Mouse (Mus musculus) testis, adult 2 months (tissue): ENCODE measurements around the gene Kndc1. TPM values are rescaled to one million over a fixed set of nuclear protein-coding genes. Genes with fewer than 3 reads are reported as not detected.

Experiments used
- H3K27ac ChIP-seq: fragments of 200-500 bp; 2 replicates; pipeline ENCODE4 v1.5.1; 2012; ENCODE audit warnings: low read depth, low read length; ENCODE audit not compliant: control insufficient read depth, insufficient read depth
- H3K27me3 ChIP-seq: fragments of 200-500 bp; 2 replicates; pipeline ENCODE4 v1.6.1; 2012; ENCODE audit warnings: mild to moderate bottlenecking, low read length, moderate library complexity; ENCODE audit not compliant: control insufficient read depth, insufficient read depth
- H3K36me3 ChIP-seq: fragments of 200-500 bp; 2 replicates; pipeline ENCODE4 v1.6.1; 2012; ENCODE audit warnings: mild to moderate bottlenecking, low read length; ENCODE audit not compliant: control insufficient read depth, insufficient read depth
- H3K4me1 ChIP-seq: fragments of 200-500 bp; 2 replicates; pipeline ENCODE4 v1.6.1; 2012; ENCODE audit warnings: low read length; ENCODE audit not compliant: control insufficient read depth, insufficient read depth
- H3K4me3 ChIP-seq: fragments of 200-500 bp; 2 replicates; pipeline ENCODE4 v1.5.1; 2012; ENCODE audit warnings: low read depth, mild to moderate bottlenecking, low read length, moderate library complexity, mixed read lengths; ENCODE audit not compliant: control insufficient read depth
- CTCF ChIP-seq: fragments of 200-500 bp; IDR thresholded peaks from 2 replicates; pipeline ENCODE4 v1.5.1; 2012; ENCODE audit warnings: low read depth, mild to moderate bottlenecking, inconsistent platforms, low read length, moderate library complexity; ENCODE audit not compliant: control insufficient read depth, insufficient read depth, insufficient replicate concordance
- POLR2A ChIP-seq: fragments of 200-500 bp; IDR thresholded peaks from 2 replicates; pipeline ENCODE4 v1.6.1; 2012; ENCODE audit warnings: low read depth, mild to moderate bottlenecking, inconsistent platforms, low read length, moderate library complexity; ENCODE audit not compliant: control insufficient read depth
- polyA plus RNA-seq: library from polyadenylated mRNA; depleted of rRNA; stranded (reverse); fragments of >200 nt; gene quantifications from 2 replicates; pipeline ENCODE4 v1.2.3, GENCODE M21; 2012; rRNA removed

Kndc1 gene
- 3.6 and 3.9 TPM in 2 replicates for polyA plus RNA-seq

DNA sequence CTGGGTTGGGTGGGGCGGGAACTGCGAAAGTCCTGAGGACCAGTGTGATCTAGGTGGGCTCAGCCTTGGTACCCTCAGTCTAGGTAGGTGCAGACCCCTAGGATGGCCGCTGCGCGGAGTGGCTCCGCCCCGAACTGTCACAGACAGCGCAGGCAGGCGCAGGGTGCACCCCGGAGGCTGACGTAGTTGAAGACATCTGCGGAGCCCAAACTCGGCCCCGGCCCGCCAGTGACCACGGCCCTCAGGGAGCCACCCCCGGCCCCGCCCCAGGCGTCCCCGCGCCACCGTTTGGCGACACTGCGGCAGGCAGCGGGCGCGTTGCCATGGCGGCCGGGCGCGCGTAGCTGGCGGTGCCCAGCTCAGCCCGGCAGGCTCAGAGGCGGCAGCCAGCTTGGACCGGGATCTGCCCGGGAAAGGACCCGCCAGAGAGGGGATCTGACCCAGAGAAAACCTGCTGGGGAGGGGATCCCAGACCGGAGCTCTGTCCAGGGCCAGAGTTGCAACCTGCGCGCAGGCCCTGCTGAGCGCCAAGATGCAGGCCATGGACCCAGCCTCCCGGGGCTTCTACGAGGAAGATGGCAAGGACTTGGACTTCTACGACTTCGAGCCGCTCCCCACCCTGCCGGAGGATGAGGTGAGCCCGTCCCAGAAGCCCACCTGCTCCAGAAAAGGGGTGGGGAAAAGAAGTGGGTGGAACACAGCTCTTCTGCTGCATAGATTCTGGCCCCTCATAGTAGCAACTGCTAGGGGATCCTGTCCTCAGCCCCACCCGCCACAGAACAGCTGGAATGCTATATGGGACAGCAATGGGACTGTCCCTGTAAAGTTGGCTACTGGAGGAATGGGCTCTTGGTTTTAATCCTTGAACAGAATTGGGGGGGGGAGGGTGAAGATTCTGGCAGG lies at the start of gene Kndc1:
Gene Kndc1 (plus strand): TSS at position 42 of the 903 bp plus-strand sequence.
- no peak within 1 kb of the TSS for H3K27ac ChIP-seq
- H3K36me3 ChIP-seq, result no peaks in the 10 kb centered on the region
- H3K4me3 ChIP-seq, result peak within 1 kb of the TSS; percentile 33; the same call in 1 of the 2 replicates
- peaks cover 4% of the 10 kb centered on the region; the same call in 1 of the 2 replicates for H3K4me1 ChIP-seq
- H3K27me3 ChIP-seq, result no peaks in the 10 kb centered on the region
- TF ChIP-seq POLR2A, result no peak
- TF ChIP-seq CTCF, result no peak

DNA sequence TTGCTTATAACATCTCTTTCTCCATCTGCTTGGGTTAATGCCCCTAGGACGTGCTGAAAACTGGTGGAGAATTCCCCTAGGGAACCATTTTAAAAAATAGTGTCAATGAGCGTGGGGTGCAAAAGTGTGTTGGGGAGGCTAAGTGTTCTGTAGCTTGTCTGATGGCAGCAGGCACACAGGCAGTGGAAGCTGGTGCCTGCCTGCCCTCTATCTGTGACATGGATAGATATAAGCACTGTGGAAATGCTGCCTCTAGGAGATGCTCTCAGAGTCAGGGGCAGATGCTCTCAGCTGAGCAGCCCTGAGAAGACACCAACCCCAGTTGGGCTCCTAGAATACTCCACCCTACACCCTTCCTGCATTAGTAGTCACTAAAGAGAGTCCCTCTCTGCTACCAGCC lies 49.4 kb upstream of the Kndc1 start:
- no peak overlapping the region for H3K27ac ChIP-seq
- no peak overlapping the region for H3K4me3 ChIP-seq
- no peaks in the 10 kb centered on the region for H3K27me3 ChIP-seq
- 0 out of 2 replicates have a peak, but pooled peaks cover 2% of the 10 kb centered on the region for H3K4me1 ChIP-seq
- no peak for TF ChIP-seq CTCF
- TF ChIP-seq POLR2A, result no peak
- no peaks in the 10 kb centered on the region for H3K36me3 ChIP-seq

DNA sequence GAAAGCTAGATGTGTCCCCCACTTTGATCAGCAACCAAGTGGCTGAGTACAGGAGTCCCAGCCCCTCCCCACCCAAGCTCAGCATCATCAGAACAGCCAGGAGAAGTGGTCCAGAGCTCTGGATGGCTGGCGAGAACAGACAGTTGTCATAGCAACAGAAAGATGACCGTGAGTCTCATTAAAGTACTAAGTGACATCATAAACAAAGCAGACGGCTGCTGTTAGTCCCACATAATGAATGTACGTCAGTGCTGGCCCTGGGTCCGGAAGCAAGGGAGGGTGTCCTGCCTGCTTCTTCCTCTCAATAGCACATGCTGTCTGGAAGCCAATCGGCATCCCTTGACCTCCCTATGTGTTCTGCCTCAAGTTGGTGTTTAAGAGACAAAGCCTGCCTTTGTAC lies 44.3 kb upstream of the Kndc1 start:
- Histone ChIP-seq H3K4me3 (no peak overlapping the region), H3K27ac (no peak overlapping the region), H3K27me3 (no peaks in the 10 kb centered on the region), H3K36me3 (no peaks in the 10 kb centered on the region), H3K4me1 (no peaks in the 10 kb centered on the region)
- TF ChIP-seq CTCF, result no peak
- TF ChIP-seq POLR2A, result no peak

DNA sequence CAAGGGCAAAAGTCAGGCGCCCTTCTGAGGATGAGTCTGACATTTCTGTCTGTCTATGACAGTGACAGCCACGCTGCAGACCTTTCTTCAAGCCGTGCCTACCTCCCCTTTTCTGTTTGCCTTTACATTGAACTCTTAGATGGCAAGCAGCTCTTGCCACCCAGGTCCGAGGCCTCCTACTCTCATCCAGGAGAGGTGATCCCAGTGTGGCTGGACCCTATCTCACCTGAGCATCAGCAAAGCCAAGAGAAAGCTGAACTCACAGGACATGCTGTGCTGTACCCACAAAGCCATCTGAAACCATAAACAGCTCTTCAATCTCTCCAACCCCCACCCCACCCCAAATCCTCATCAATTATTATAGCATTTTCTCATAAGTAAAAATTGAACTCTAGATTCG lies 43.8 kb upstream of the Kndc1 start:
- H3K4me3 ChIP-seq, result no peak overlapping the region
- no peaks in the 10 kb centered on the region for H3K27me3 ChIP-seq
- TF ChIP-seq CTCF (no peak), POLR2A (no peak)
- no peaks in the 10 kb centered on the region for H3K36me3 ChIP-seq
- H3K27ac ChIP-seq, result no peak overlapping the region
- H3K4me1 ChIP-seq, result no peaks in the 10 kb centered on the region

DNA sequence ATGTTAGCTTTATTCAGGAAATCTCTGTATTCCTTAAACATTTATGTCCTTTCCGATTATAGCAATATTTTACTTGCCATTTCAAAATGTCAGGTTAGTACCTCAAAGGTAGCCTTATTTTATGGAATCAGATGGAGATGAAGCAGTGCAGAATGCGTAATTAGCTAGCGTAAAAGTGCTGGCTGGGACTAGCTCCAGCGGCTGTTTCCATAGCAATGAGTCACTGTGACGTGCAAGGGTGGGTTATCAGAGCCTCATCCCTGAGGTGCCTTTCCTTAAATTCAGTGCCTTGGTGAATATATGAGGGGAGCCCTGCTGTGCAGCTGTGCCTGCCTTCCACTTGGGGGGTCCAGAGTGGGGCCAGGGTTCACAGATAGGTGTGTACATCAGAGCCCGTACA lies 43.4 kb upstream of the Kndc1 start:
- Histone ChIP-seq H3K4me1 (no peaks in the 10 kb centered on the region), H3K27ac (no peak overlapping the region), H3K27me3 (no peaks in the 10 kb centered on the region), H3K36me3 (no peaks in the 10 kb centered on the region), H3K4me3 (no peak overlapping the region)
- TF ChIP-seq POLR2A, result no peak

DNA sequence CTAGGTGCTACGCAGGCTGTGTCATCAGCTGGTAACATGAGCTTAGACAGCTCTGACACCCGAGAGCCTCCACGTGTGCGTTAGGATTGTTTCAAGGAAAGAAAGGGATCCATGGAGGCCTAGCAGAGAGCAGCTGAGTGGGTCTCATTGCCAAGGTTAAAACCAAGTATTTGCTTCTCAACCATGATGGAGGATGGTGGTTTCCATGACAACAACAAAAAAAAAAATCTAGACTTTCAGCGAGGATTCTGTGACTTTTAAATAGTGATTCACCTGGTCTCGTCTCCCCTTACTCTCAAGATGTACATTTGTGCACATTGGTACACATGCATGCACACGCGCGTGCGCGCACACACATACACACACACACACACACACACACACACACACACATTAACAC lies 39.2 kb upstream of the Kndc1 start:
- TF ChIP-seq POLR2A, result no peak
- no peak for TF ChIP-seq CTCF
- Histone ChIP-seq H3K36me3 (no peaks in the 10 kb centered on the region), H3K27me3 (no peaks in the 10 kb centered on the region), H3K27ac (no peak overlapping the region), H3K4me1 (no peaks in the 10 kb centered on the region), H3K4me3 (no peak overlapping the region)

GRCm38 (mm10) chr7:139861411-139861810 lies 33.1 kb upstream of the Kndc1 start:
- TF ChIP-seq POLR2A (no peak), CTCF (no peak)
- Histone ChIP-seq H3K4me3 (no peak overlapping the region), H3K4me1 (no peaks in the 10 kb centered on the region), H3K27ac (no peak overlapping the region), H3K27me3 (no peaks in the 10 kb centered on the region), H3K36me3 (no peaks in the 10 kb centered on the region)

DNA sequence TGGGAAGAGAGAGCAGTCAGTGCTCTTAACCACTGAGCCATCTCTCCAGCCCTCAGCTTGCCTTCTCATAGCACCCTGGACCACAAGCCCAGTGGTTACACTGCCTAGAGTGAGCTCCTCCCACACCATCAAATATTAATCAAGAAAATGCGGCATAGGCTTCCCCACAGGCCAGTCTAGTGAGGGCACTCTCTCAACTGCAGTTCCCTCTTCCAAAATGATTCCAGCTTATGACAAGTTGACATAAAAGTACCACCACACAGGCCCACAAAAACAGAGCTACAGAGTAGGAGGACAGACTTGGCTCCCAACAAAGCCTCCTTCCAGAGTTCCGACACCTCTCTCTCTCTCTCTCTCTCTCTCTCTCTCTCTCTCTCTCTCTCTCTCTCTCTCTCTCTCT lies 31.4 kb upstream of the Kndc1 start:
- H3K27ac ChIP-seq, result no peak overlapping the region
- TF ChIP-seq POLR2A (no peak), CTCF (no peak)
- no peaks in the 10 kb centered on the region for H3K27me3 ChIP-seq

More for the DNA sequence above, 31.4 kb upstream of the Kndc1 start:
- no peaks in the 10 kb centered on the region for H3K4me1 ChIP-seq
- H3K36me3 ChIP-seq, result no peaks in the 10 kb centered on the region
- H3K4me3 ChIP-seq, result no peak overlapping the region
